In genomic region chr13:43130161-43130560, GRCm38 (mm10) we compare ENCODE assay signal across 18 mouse cellular contexts.
"Had no signal": no experiment of that assay in that cellular context is flagged by ENCODE, and none has a peak within 500 bp of the region (broad histone marks: within the 10 kb centered on the region; RNA-seq: fewer than 3 reads in every experiment).

No protein-coding gene starts in this region.

- H3K27ac ChIP-seq: left cerebral cortex, adult 2 months; liver, embryonic 13.5 days; midbrain, embryonic 12.5 days; midbrain, embryonic 15.5 days; neural tube, embryonic 12.5 days; neural tube, embryonic 15.5 days; stomach, embryonic 15.5 days had no signal

- H3K4me3 ChIP-seq: left cerebral cortex, adult 2 months; liver, embryonic 13.5 days; midbrain, embryonic 12.5 days; midbrain, embryonic 15.5 days; neural tube, embryonic 12.5 days; neural tube, embryonic 15.5 days; stomach, embryonic 15.5 days had no signal

- H3K9me3 ChIP-seq: liver, embryonic 13.5 days; midbrain, embryonic 12.5 days; midbrain, embryonic 15.5 days; neural tube, embryonic 12.5 days; neural tube, embryonic 15.5 days; stomach, embryonic 15.5 days had no signal

- H3K36me3 ChIP-seq: liver, embryonic 13.5 days; midbrain, embryonic 12.5 days; stomach, embryonic 15.5 days had no signal

- H3K4me2 ChIP-seq: liver, embryonic 13.5 days; midbrain, embryonic 12.5 days; midbrain, embryonic 15.5 days; neural tube, embryonic 12.5 days; neural tube, embryonic 15.5 days; stomach, embryonic 15.5 days had no signal

- DNase-seq: kidney, postnatal 10 days; kidney, postnatal 36 days; layer of hippocampus, postnatal 36 days; liver, embryonic 13.5 days; lung, adult 2 months; lung, postnatal 14 days; lung, postnatal 4 days; right cerebral cortex, adult 18-20 months; right cerebral cortex, postnatal 14 days; spleen, adult 18-20 months; thymus, adult 18-20 months; thymus, postnatal 36 days had no signal

- H3K4me1 ChIP-seq: liver, embryonic 13.5 days; midbrain, embryonic 12.5 days; midbrain, embryonic 15.5 days; neural tube, embryonic 12.5 days had no signal

- H3K27me3 ChIP-seq: liver, embryonic 13.5 days; midbrain, embryonic 12.5 days; midbrain, embryonic 15.5 days; neural tube, embryonic 12.5 days; neural tube, embryonic 15.5 days; stomach, embryonic 15.5 days had no signal

- ATAC-seq: midbrain, embryonic 15.5 days had no signal

- H3K9ac ChIP-seq: liver, embryonic 13.5 days; midbrain, embryonic 12.5 days; midbrain, embryonic 15.5 days; neural tube, embryonic 12.5 days; neural tube, embryonic 15.5 days; stomach, embryonic 15.5 days had no signal
